Mouse (Mus musculus) CH12.LX (cell line): ENCODE results near the gene Tnfsf13b. TPM values are rescaled to one million over a fixed set of nuclear protein-coding genes. Genes with fewer than 3 reads are reported as not detected.

Source experiments
- DNase-seq: peaks from one replicate; pipeline ENCODE4 v3.0.0-alpha.2; 2013; ENCODE audit errors: extremely low read depth
- H3K27ac ChIP-seq: 2 replicates; pipeline ENCODE4 v1.5.1; 2012; ENCODE audit warnings: low read depth, mild to moderate bottlenecking, control low read depth, moderate library complexity; ENCODE audit not compliant: insufficient read depth
- H3K27me3 ChIP-seq: replicated peaks from 2 replicates; pipeline ENCODE3; 2012; ENCODE audit warnings: inconsistent platforms
- H3K36me3 ChIP-seq, 2 experiments: replicated peaks in 1 of 2; 2 replicates each; pipeline versions ENCODE3 to v1.6.1; 2012; ENCODE audit warnings: inconsistent platforms in 1 of 2, low read length in 1 of 2, mild to moderate bottlenecking in 1 of 2, mixed read lengths in 1 of 2, moderate library complexity in 1 of 2; ENCODE audit not compliant: control insufficient read depth in 1 of 2, insufficient read depth in 1 of 2
- H3K4me1 ChIP-seq, 2 experiments: 2 replicates each; pipeline ENCODE4 v1.6.1; 2012; ENCODE audit warnings: inconsistent platforms in 1 of 2, moderate library complexity in 1 of 2; ENCODE audit not compliant: insufficient read depth in 2 of 2, control insufficient read depth in 1 of 2
- H3K4me2 ChIP-seq: 2 replicates; pipeline ENCODE4 v1.6.1; 2012; ENCODE audit warnings: low read depth, mild to moderate bottlenecking, control low read depth; ENCODE audit not compliant: poor library complexity, insufficient read depth, severe bottlenecking
- H3K4me3 ChIP-seq, 3 experiments: fragments of 150-350 bp in 1 of 3; sonication (generic) in 1 of 3; replicated peaks in 1 of 3; 2 replicates each; pipeline versions ENCODE3 to v1.5.1; 2011 to 2012; ENCODE audit warnings: low read depth in 2 of 3, low read length in 2 of 3, mild to moderate bottlenecking in 2 of 3, moderate library complexity in 2 of 3, control low read depth in 1 of 3, improper control_type of control experiment in 1 of 3, inconsistent platforms in 1 of 3, mixed read lengths in 1 of 3; ENCODE audit not compliant: poor library complexity in 1 of 3
- H3K79me2 ChIP-seq: replicated peaks from 2 replicates; pipeline ENCODE4 v1.6.1; 2012; ENCODE audit warnings: mild to moderate bottlenecking, moderate library complexity; ENCODE audit not compliant: control insufficient read depth, poor library complexity, insufficient read depth, severe bottlenecking; ENCODE audit errors: extremely low read depth
- H3K9ac ChIP-seq: 2 replicates; pipeline ENCODE4 v1.6.1; 2012; ENCODE audit warnings: low read depth, mild to moderate bottlenecking, control low read depth, moderate library complexity; ENCODE audit not compliant: insufficient read depth
- H3K9me3 ChIP-seq: replicated peaks from 2 replicates; pipeline ENCODE3; 2012; ENCODE audit warnings: low read length, inconsistent platforms, mixed read lengths
- BHLHE40 ChIP-seq: IDR thresholded peaks from 2 replicates; pipeline ENCODE4 v1.6.1; 2011; ENCODE audit warnings: mild to moderate bottlenecking, low read depth, low read length, improper control_type of control experiment
- CHD1 ChIP-seq: IDR thresholded peaks from 2 replicates; pipeline ENCODE4 v1.6.1; 2012; ENCODE audit warnings: low read depth, low read length, improper control_type of control experiment, inconsistent platforms
- CHD2 ChIP-seq: IDR thresholded peaks from 2 replicates; pipeline ENCODE4 v1.6.1; 2011; ENCODE audit warnings: low read length, improper control_type of control experiment
- CTCF ChIP-seq, 2 experiments: IDR thresholded peaks in 1 of 2; conservative IDR thresholded peaks in 1 of 2; 2 replicates each; pipeline ENCODE4 v1.5.1; 2011 to 2012; ENCODE audit warnings: low read depth in 2 of 2, low read length in 2 of 2, improper control_type of control experiment in 1 of 2, inconsistent platforms in 1 of 2, mild to moderate bottlenecking in 1 of 2, moderate library complexity in 1 of 2
- E2F4 ChIP-seq: IDR thresholded peaks from 2 replicates; pipeline ENCODE4 v1.6.1; 2011; ENCODE audit warnings: low read depth, low read length, improper control_type of control experiment; ENCODE audit not compliant: insufficient replicate concordance
- ELF1 ChIP-seq: IDR thresholded peaks from 2 replicates; pipeline ENCODE4 v1.6.1; 2014; ENCODE audit warnings: low read depth, mild to moderate bottlenecking, inconsistent platforms, low read length, improper control_type of control experiment
- EP300 ChIP-seq: IDR thresholded peaks from 2 replicates; pipeline ENCODE4 v1.6.1; 2011; ENCODE audit warnings: low read length, improper control_type of control experiment
- ETS1 ChIP-seq: conservative IDR thresholded peaks from 2 replicates; pipeline ENCODE4 v1.6.1; 2012; ENCODE audit warnings: low read depth, mild to moderate bottlenecking, inconsistent platforms, low read length, improper control_type of control experiment, moderate library complexity
- GABPA ChIP-seq: IDR thresholded peaks from 2 replicates; pipeline ENCODE4 v1.6.1; 2012; ENCODE audit warnings: low read depth, low read length, improper control_type of control experiment, inconsistent platforms; ENCODE audit not compliant: insufficient replicate concordance
- HCFC1 ChIP-seq: IDR thresholded peaks from 2 replicates; pipeline ENCODE4 v1.6.1; 2012; ENCODE audit warnings: low read depth, mild to moderate bottlenecking, inconsistent platforms, low read length, improper control_type of control experiment
- IRF4 ChIP-seq: IDR thresholded peaks from 2 replicates; pipeline ENCODE4 v1.6.1; 2014; ENCODE audit warnings: low read depth, mild to moderate bottlenecking, inconsistent platforms, low read length, improper control_type of control experiment
- JUN ChIP-seq: IDR thresholded peaks from 2 replicates; pipeline ENCODE4 v1.6.1; 2011; ENCODE audit warnings: low read depth, mild to moderate bottlenecking, low read length, improper control_type of control experiment, moderate library complexity; ENCODE audit not compliant: insufficient read depth
- JUND ChIP-seq: conservative IDR thresholded peaks from 2 replicates; pipeline ENCODE4 v1.6.1; 2011; ENCODE audit warnings: low read depth, low read length, improper control_type of control experiment
- KAT2A ChIP-seq: IDR thresholded peaks from 2 replicates; pipeline ENCODE4 v1.6.1; 2012; ENCODE audit warnings: low read length, improper control_type of control experiment, inconsistent platforms; ENCODE audit not compliant: insufficient replicate concordance
- MAFK ChIP-seq: IDR thresholded peaks from 2 replicates; pipeline ENCODE4 v1.6.1; 2011; ENCODE audit warnings: low read length, improper control_type of control experiment; ENCODE audit not compliant: insufficient replicate concordance
- MAX ChIP-seq: IDR thresholded peaks from 2 replicates; pipeline ENCODE4 v1.6.1; 2011; ENCODE audit warnings: low read length, improper control_type of control experiment
- MAZ ChIP-seq: IDR thresholded peaks from 2 replicates; pipeline ENCODE4 v1.6.1; 2012; ENCODE audit warnings: low read depth, mild to moderate bottlenecking, inconsistent platforms, low read length, improper control_type of control experiment, moderate library complexity
- MEF2A ChIP-seq: IDR thresholded peaks from 2 replicates; pipeline ENCODE4 v1.6.1; 2014; ENCODE audit warnings: low read depth, mild to moderate bottlenecking, inconsistent platforms, low read length, improper control_type of control experiment, borderline replicate concordance
- MXI1 ChIP-seq: IDR thresholded peaks from 2 replicates; pipeline ENCODE4 v1.6.1; 2011; ENCODE audit warnings: mild to moderate bottlenecking, low read depth, low read length, improper control_type of control experiment
- MYC ChIP-seq: IDR thresholded peaks from 2 replicates; pipeline ENCODE4 v1.6.1; 2011; ENCODE audit warnings: low read depth, mild to moderate bottlenecking, improper control_type of control experiment, low read length
- NELFE ChIP-seq: IDR thresholded peaks from 2 replicates; pipeline ENCODE4 v1.6.1; 2011; ENCODE audit warnings: low read depth, low read length, improper control_type of control experiment
- NRF1 ChIP-seq: IDR thresholded peaks from 2 replicates; pipeline ENCODE4 v1.6.1; 2014; ENCODE audit warnings: low read depth, mild to moderate bottlenecking, inconsistent platforms, low read length, improper control_type of control experiment, moderate library complexity
- PAX5 ChIP-seq: IDR thresholded peaks from 2 replicates; pipeline ENCODE4 v1.6.1; 2012; ENCODE audit warnings: low read length, inconsistent platforms, mixed read lengths
- POLR2A ChIP-seq: IDR thresholded peaks from 2 replicates; pipeline ENCODE4 v1.6.1; 2011; ENCODE audit warnings: low read depth, mild to moderate bottlenecking, improper control_type of control experiment, low read length
- POLR2AphosphoS2 ChIP-seq: IDR thresholded peaks from 2 replicates; pipeline ENCODE4 v1.6.1; 2011; ENCODE audit warnings: low read depth, low read length, improper control_type of control experiment
- RAD21 ChIP-seq: IDR thresholded peaks from 2 replicates; pipeline ENCODE4 v1.6.1; 2011; ENCODE audit warnings: low read depth, mild to moderate bottlenecking, low read length, improper control_type of control experiment, moderate library complexity
- RCOR1 ChIP-seq: conservative IDR thresholded peaks from 2 replicates; pipeline ENCODE4 v1.6.1; 2012; ENCODE audit warnings: low read depth, mild to moderate bottlenecking, inconsistent platforms, low read length, improper control_type of control experiment
- SIN3A ChIP-seq: IDR thresholded peaks from 2 replicates; pipeline ENCODE4 v1.6.1; 2012; ENCODE audit warnings: low read length, improper control_type of control experiment, inconsistent platforms
- SMC3 ChIP-seq: IDR thresholded peaks from 2 replicates; pipeline ENCODE4 v1.6.1; 2011; ENCODE audit warnings: low read depth, low read length, improper control_type of control experiment
- TBP ChIP-seq: conservative IDR thresholded peaks from 2 replicates; pipeline ENCODE4 v1.6.1; 2011; ENCODE audit warnings: low read depth, low read length, improper control_type of control experiment
- TCF12 ChIP-seq: IDR thresholded peaks from 2 replicates; pipeline ENCODE4 v1.6.1; 2014; ENCODE audit warnings: low read depth, mild to moderate bottlenecking, inconsistent platforms, low read length, improper control_type of control experiment
- UBTF ChIP-seq: IDR thresholded peaks from 2 replicates; pipeline ENCODE4 v1.6.1; 2012; ENCODE audit warnings: low read depth, mild to moderate bottlenecking, inconsistent platforms, low read length, improper control_type of control experiment, moderate library complexity
- USF1 ChIP-seq: IDR thresholded peaks from 2 replicates; pipeline ENCODE4 v1.6.1; 2014; ENCODE audit warnings: low read depth, mild to moderate bottlenecking, inconsistent platforms, low read length, improper control_type of control experiment
- USF2 ChIP-seq: conservative IDR thresholded peaks from 2 replicates; pipeline ENCODE4 v1.6.1; 2011; ENCODE audit warnings: low read depth, low read length, improper control_type of control experiment
- ZC3H11A ChIP-seq: IDR thresholded peaks from 2 replicates; pipeline ENCODE4 v1.6.1; 2012; ENCODE audit warnings: low read depth, mild to moderate bottlenecking, inconsistent platforms, low read length, improper control_type of control experiment
- ZKSCAN1 ChIP-seq: IDR thresholded peaks from 2 replicates; pipeline ENCODE4 v1.6.1; 2012; ENCODE audit warnings: low read depth, inconsistent platforms, low read length, improper control_type of control experiment, borderline replicate concordance
- ZMIZ1 ChIP-seq: IDR thresholded peaks from 2 replicates; pipeline ENCODE4 v1.6.1; 2012; ENCODE audit warnings: low read depth, mild to moderate bottlenecking, inconsistent platforms, low read length, improper control_type of control experiment
- ZNF384 ChIP-seq: IDR thresholded peaks from 2 replicates; pipeline ENCODE4 v1.6.1; 2012; ENCODE audit warnings: low read depth, low read length, improper control_type of control experiment, inconsistent platforms
- dilution Hi-C: fragments of 300-500 bp; cut with MboI; formaldehyde crosslinking; loops from 2 replicates; pipeline ENCODE4 v1.14.3; 2020; ENCODE audit warnings: low sequenced_read_pairs; ENCODE audit not compliant: extremely low pct_unique_long_range_greater_than_20kb, extremely low pct_ligation_motif_present
- in situ Hi-C: fragments of 300-500 bp; cut with MboI; formaldehyde crosslinking; loops from 3 replicates; pipeline ENCODE4 v1.14.3; 2019; ENCODE audit warnings: low sequenced_read_pairs, low pct_ligation_motif_present, low pct_unique_long_range_greater_than_20kb, mixed read lengths
- polyA plus RNA-seq: library from polyadenylated mRNA; unstranded; fragments of >175 nt; gene quantifications from 2 replicates; pipeline ENCODE4 v1.2.1, GENCODE M21; 2012; ENCODE audit warnings: low read depth; ENCODE audit not compliant: insufficient read length
- total RNA-seq, 2 experiments: library from RNA; depleted of rRNA; stranded (reverse); fragments of 300-350 nt in 1 of 2; fragments of >200 nt in 1 of 2; gene quantifications; 2 replicates each; pipeline ENCODE4 v1.2.3; 2012 to 2014

Gene Tnfsf13b
- total and polyA plus RNA-seq, 3 experiments: 0.04 to 2.5 (median 0.85) TPM

DNA sequence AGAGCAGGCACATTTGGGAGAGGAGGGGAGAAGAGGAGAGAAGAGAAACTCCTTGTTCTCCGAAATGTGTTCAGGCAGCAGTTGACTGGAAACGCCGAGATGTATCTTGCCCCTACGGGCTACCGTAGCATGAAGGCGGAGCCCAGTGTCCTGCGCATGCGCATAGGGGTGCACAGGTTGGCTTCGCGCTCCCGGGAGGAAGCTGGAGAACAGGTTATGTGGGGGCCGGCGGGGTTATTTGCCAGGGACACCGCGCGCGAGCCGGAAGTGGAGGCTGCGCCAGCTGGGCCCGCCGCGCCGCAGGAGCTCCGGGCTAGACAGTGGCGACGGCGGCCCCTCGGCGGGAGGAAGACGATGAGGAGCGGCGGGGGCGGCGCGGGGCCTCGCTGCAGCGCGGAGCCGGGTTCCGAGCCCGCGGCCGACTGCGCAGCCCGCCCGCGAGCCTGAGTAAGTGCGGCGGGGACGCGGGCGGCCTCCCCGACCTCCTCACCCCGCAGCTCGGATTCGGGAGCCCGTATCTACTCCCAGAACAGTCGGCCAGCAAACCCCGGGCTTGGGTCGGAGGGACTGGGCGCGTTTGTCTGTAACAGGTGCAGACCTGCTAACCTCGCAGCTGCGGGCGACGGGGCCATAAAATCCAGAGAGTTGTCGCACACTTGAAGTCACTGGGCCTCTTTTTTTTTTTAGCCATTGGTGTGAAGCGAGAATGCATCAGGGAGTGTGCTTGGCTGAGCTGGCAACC is 28.5 kb upstream of the Tnfsf13b start, which contains the start of the genes Lig4 and Abhd13:
TSS of gene Lig4 (minus strand) at position 114 of the 742 bp plus-strand sequence.
TSS of gene Abhd13 (plus strand) at position 135 of the 742 bp plus-strand sequence.
- in situ Hi-C loops: loop anchor here (25.0 kb wide), 1 partner anchor 335 kb away; no protein-coding TSS in a partner anchor
- Histone ChIP-seq H3K9ac (peak within 1 kb of the TSS; percentile 95), H3K79me2 (peaks cover 46% of the 10 kb centered on the region), H3K4me2 (peak within 1 kb of the TSS; percentile 91), H3K4me3 (peak within 1 kb of the TSS; percentile 77 to 94 (median 82)), H3K27ac (peak within 1 kb of the TSS; percentile 62), H3K36me3 (peaks cover 8 to 32% of the 10 kb centered on the region in 2 experiments), H3K27me3 (no peaks in the 10 kb centered on the region), H3K9me3 (no peaks in the 10 kb centered on the region), H3K4me1 (peaks cover 5 to 35% of the 10 kb centered on the region in 2 experiments; a peak in 3 of 4 replicates)
- dilution Hi-C loops: no loop called here
- TF ChIP-seq NELFE: no peak; the same call in none of the 2 replicates
- TF ChIP-seq JUN: no peak
- TF ChIP-seq UBTF: peak; percentile 80
- TF ChIP-seq ETS1: peak; percentile 30; the same call in 1 of the 2 replicates
- peak; percentile 38; the same call in 1 of the 2 replicates for TF ChIP-seq CHD2
- TF ChIP-seq MEF2A: peak; percentile 69
- peak; percentile 76; the same call in 1 of the 2 replicates for TF ChIP-seq TBP
- TF ChIP-seq MXI1: no peak
- peak; percentile 80 for TF ChIP-seq IRF4
- TF ChIP-seq E2F4: peak; percentile 75; the same call in 1 of the 2 replicates
- TF ChIP-seq POLR2A: peak; percentile 78
- no peak for TF ChIP-seq USF2
- TF ChIP-seq RCOR1: no peak
- peak; percentile 6; the same call in 1 of the 2 replicates for TF ChIP-seq GABPA
- no peak for TF ChIP-seq RAD21
- TF ChIP-seq TCF12: peak; percentile 91
- TF ChIP-seq HCFC1: peak; percentile 90
- no peak; the same call in 1 of the 2 replicates for TF ChIP-seq ZNF384
- TF ChIP-seq KAT2A: peak; percentile 82; the same call in 1 of the 2 replicates
- no peak for TF ChIP-seq PAX5
- peak; percentile 72 for TF ChIP-seq MAX
- TF ChIP-seq SMC3: no peak
- TF ChIP-seq ELF1: peak; percentile 91
- no peak for TF ChIP-seq ZMIZ1
- no peak for TF ChIP-seq ZKSCAN1
- TF ChIP-seq JUND: no peak
- TF ChIP-seq BHLHE40: no peak
- TF ChIP-seq MYC: peak; percentile 61; the same call in 1 of the 2 replicates
- TF ChIP-seq USF1: no peak
- TF ChIP-seq MAZ: peak; percentile 63; the same call in 1 of the 2 replicates
- 0 out of 2 replicates have a peak, but pooled peaks have one; percentile 12 for TF ChIP-seq MAFK
- TF ChIP-seq ZC3H11A: no peak
- peak; percentile 44; the same call in 1 of the 2 replicates for TF ChIP-seq SIN3A
- TF ChIP-seq POLR2AphosphoS2: no peak
- TF ChIP-seq CHD1: no peak
- TF ChIP-seq CTCF (conservative IDR thresholded peaks at IDR 0.05 in 1 of 2, IDR thresholded peaks at IDR 0.05 in 1 of 2; ENCODE audit: low read depth in 2 of 2, low read length in 2 of 2): no peak
- no peak for TF ChIP-seq EP300
- TF ChIP-seq NRF1: peak; percentile 98
- peak; percentile 97 for DNase-seq
